Mouse (Mus musculus) spleen, postnatal 14 days (tissue): ENCODE measurements around the gene Gprc5a.

Experiments used
- DNase-seq, 2 experiments: peaks; one replicate each; pipeline ENCODE4 v3.0.0; 2021 to 2022; ENCODE audit warnings: low spot score in 2 of 2

The Gprc5a gene

DNA sequence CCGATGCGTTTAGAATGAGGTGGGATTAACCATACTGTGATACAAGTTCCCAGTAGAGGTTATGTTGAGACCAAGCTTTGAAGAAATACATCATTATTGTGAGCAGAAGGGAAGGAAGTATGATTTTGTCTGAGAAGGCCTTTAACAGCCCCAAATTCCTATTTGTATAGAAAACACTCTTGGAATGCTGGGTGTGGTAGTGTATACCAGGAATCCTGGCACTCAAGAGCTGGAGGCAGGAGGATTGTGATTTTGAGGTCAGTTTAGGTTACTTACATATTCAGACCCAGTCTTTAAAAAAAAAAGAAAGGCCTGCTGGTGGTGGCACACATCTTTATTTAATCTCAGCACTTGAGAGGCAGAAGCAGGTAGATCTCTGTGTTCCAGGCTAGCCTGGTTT, 4.9 kb downstream of the Gprc5a start:
- DNase-seq, result no peak

DNA sequence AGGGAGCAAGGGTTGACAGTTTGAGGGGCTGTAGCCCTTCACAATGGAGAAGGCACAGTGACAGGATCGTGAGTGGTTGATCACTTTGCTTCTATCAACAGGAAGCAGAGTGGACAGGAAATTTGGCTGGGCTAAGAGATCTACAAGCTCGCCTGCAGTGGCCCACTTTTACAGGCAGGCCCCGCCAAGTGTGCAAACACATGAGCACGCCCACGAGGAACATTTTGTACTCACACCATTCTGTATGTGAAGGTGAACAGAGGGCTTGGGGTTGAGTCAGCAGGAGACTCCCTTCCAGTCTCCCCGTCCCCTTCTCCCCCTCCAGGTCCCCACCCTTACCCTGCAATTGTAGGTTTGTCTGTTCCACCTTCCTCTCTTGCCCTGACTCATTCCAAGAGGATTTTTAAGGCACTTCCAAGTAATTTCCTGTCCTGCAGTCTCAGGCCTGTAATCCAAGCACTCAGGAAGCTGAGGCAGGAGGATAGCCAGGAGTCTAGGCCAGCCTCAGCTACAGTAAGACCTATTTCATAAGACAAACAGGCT, 9.0 kb downstream of the Gprc5a start:
- DNase-seq, result no peak

DNA sequence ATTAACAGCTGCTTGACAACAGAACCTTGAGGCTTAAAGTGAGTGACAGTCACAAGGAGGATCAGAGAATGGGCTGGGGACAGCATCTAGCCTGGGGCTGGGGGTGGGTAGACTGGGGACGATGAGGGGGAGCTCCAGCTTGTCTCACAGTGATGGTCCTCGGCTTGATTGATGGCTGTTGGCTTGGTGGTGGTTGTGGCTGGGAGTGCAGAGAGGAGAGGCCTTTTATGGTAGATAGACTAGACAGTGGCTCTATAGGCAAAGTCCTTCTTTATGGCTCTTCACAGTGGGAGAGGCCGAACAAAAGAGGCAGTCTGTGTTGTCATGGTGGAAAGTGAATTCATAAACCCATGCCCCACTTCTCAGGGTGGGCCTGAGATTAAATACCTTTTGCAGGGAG, 10.8 kb downstream of the Gprc5a start:
- DNase-seq, result no peak

DNA sequence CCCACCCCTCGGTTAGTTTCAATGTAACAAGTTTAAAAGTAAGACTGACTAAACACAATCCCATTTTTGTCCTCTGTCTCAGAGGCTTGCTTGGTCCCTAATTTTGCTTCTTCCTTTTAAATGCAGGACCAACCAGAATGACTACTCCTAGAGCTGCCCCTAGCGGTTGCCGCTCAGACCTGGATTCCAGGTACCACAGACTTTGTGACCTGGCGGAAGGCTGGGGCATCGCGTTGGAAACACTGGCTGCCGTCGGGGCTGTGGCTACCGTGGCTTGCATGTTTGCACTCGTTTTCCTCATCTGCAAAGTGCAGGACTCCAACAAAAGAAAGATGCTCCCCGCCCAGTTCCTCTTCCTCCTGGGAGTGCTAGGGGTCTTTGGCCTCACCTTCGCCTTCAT, 13.0 kb downstream of the Gprc5a start:
- DNase-seq, result no peak

GRCm38 (mm10) chr6:135083991-135084502, 18.6 kb downstream of the Gprc5a start:
- DNase-seq, result no peak

- no peak for DNase-seq
Measured at GRCm38 (mm10) chr6:135085703-135086102, 20.3 kb downstream of the Gprc5a start.

DNA sequence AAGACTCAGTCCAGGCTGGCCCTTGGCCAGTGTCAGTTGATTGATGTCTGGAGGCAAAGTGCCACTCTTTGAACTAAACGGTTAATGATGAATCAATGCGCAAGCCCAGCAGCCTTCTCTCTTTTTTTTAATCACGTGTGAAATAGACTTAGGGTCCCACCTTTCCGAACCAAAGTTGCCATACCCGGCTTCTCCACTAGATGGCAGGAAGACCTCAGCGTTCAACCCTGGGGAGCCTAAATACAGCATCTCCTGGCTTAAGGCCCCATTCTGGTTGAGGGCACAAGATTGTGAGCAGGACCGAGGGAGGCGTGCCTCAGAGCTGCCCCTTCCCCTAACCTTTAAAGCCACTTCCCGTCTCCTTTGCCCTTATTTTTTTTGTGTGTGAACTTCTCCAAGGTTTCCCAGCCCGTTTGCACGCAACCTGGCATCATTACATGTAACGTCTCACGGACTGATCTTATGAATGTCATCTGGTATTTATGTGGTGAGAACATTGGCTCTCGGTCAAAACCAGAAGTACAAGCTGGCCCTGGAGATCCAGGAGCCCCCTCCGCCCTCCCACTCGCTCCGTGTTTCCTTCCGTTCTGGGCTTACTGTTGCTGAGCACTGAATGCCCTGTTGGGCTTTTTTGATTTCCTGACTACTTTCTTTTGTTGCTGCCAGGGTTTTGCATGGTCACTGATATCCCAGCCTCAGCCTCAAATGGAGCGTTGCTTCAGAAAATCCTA, 22.4 kb downstream of the Gprc5a start:
- DNase-seq, result peak; percentile 40 to 67

GRCm38 (mm10) chr6:135089786-135090185, 24.3 kb downstream of the Gprc5a start:
- DNase-seq, result no peak

GRCm38 (mm10) chr6:135090661-135091060, 25.2 kb downstream of the Gprc5a start:
- DNase-seq, result no peak

- no peak for DNase-seq
Measured at GRCm38 (mm10) chr6:135092798-135093470, 27.5 kb downstream of the Gprc5a start.

DNA sequence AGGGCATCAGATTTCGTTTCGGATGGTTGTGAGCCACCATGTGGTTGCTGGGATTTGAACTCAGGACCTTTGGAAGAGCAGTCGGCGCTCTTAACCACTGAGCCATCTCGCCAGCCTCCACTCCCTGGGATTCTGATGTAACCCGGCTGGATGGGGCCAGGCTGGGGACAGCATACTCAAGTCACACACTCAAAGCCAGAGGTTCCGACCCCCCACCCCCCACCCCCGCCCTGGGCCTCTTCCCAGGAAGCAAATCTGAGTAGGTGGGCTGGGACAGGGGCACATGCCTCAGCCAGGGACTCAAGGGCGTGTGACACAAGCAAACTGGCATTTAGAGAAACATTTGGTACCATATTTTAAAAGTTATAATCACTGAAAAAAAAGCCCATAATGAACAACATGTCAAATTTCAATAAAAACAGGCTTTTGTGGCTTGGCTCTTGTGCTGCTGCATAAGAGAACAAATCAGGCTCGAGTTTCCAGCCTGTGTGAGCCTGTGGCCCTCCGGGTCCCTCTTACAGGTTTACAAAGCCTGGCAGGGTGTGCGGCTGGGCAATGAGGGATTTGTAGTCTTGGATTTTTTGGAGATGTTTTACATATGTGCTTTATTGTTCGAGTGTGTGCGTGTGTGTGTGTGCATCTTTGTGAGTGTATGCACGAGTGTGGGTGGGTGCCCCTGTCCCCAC, 35.5 kb downstream of the Gprc5a start:
- DNase-seq, result no peak

DNA sequence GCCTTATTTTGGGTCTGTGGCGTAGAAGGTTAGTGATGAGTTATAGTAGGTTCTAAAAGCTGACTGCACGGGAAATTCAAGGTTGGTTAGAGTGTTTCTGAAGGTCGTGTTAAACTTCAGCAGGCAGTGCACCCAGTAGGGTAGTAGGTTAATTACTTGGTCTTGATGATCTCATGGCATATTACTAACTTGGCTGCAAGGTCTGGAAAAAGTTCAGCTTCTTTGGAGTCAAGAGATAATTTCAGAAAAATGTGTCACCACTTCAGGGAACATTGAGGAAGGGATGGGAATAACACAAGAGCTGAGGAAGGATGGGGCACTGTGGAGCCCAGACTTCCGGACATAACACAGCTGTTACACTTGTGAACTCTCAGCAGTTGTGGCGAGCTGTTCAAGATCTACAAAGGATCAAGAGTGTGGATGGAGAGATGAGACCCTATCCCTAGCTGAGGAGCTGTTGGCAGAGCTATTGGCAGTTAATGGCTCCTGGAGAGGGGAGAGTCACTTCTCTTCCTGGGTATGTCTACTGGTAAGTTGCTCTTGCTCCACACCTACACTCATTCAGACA, 37.4 kb downstream of the Gprc5a start:
- DNase-seq, result no peak

DNA sequence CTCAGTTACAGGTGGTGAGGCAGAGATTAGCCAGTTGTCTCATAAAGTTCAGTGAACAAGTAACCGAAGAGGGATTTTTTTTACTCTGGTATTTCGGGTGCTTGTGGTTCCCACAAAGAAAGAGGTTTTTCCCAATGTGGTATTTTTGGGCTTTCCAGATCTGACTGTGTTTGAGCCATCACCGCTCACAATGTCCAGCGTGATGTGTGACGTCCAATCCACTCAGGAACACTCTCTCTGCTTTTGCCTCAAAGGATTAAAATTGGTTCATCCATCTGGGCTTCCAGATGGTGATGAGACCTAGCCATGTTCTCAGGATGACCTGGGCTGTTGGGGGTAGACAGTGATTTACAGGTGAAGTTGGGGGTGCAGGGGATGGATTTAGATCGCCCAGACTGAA, 41.6 kb downstream of the Gprc5a start:
- no peak for DNase-seq

DNA sequence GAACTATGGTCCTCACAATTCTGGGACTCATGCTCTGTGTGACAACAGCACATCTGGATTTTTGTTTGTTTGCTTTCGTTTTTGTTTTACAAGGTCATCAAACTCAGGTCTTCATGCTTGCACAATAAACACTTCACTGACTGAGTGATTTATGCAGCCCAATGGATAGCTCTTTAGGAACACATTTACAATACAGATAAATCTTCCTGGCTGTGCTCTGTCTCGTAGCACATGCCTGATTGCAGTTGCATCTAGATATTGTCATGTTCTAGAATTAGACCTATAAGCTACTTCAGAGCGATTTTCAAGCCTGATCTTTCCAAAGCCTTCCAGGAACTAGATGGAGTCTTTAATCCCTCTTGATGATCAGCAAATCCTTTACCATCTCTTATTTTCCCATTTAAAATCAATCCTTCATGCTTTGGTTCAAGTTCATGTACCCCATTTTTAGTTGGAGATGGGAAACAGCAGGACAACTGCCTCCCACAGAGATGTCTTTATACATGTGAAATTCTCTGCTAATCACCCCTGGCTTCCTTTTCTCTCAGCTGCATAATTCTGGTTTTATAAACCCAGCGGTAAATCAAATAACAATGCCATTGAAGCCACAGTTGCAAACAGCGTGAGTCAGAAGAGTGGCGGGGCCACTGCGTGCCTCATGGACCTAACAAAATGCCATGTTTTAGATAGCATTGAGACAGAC, 47.1 kb downstream of the Gprc5a start:
- DNase-seq, result no peak

DNA sequence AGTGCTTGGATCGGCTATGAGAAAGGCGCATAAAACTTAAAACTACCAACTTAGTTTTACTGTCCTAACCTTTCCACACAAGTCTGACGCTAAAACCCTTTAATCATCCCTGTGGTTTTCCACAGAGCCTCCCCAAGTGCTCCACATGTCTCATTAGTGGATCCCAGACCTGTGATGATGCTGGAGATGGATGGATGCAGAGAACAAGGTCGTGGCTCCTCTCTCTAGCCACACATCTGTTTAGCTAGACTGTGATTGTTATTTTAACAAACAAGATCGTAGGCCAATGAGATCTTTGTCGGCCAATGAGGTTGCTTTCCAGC, 47.6 kb downstream of the Gprc5a start:
- no peak for DNase-seq

DNA sequence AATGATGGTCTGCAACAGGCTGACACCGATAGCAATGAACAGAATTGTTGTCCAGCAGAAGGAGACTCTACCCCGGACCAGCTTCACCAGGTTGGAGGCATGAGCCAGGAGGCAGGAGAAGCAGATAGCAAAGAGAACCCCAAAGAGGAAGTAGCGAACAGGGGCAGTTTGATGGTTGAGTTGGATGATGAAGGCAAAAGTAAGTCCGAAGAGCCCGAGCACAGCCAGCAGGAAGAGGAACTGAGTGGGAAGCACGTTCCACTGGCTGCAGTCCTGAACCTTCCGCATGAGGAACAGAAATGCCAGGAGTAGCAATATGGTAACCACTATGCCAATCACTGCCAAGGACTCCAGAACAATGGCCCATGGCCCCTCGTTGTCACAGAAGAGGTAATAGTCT, 51.0 kb downstream of the Gprc5a start:
- no peak for DNase-seq

GRCm38 (mm10) chr6:135118183-135118582, 52.7 kb downstream of the Gprc5a start, which contains the start of gene Gprc5d:
Gprc5d (minus strand) TSS chr6:135118283.
- no peak for DNase-seq

DNA sequence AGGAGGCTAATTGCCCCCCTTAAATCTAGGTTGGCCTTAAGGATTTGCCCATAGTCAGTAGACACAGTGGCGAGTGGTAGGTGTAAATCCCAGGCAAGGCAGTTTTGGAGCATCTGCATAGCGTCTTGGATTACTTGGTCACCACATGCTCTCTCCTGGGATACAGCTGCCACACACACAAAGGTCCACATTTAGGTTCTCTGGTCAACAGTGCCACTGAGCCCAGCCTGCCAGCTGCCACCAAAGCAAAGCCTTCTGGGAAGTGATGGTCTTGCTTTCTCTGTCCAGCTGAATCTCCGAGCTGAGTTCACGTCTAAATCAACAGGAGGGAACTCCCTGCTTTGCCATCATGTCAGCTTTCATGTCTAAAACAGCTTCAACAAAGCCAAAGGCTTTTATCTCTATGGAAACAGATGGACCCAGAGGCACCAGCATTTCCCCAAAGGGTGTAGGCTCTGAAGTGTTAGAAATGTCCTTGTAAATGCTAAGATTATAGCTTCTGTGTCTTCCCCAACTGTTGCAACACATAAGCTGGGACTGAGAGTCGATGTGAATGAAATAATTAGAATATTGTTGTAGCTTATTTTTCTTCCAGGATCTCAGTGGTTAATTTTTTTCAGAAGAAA, 59.4 kb downstream of the Gprc5a start:
- no peak for DNase-seq

DNA sequence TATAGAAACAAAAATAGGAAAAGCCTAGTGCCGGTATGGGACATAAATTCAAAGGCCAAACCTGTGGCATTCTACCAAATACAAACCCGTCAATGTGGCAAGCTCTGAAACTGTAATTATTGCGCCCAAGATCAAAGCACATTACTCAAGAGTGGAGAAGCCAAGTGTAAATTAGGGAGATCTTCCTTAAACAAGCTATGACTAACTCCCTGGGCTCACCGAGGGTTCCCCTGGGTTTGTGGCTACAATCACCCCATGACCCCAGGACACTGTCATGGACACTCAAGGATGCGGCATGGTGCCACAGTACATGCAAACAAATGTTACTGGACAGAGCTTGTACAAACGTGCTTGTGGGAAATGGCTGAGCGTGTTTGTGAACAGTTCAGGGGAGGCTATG, 67.6 kb downstream of the Gprc5a start:
- no peak for DNase-seq

DNA sequence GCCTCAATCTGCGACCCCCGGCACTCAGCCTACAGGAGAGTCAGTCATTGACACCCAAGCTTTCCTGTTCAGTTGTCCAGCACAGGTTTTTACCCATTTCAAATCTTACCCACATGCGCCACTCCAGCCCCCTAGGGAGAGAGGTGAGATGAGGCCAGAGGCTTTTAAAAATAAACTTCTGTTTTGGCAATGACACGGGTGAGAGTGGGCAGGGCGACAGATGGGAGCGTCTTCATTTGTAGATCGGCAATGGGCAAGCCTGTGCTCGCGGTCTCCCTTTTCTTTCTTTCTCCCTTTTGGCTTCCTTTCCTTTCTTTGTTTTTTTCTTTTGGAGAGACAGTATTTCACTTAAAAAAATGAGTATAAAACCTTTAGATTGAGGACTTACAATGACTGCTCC, 68.0 kb downstream of the Gprc5a start:
- DNase-seq, result no peak
